Mouse (Mus musculus): Measurements from ENCODE around the gene Fam57a. TPM values are rescaled to one million over a fixed set of nuclear protein-coding genes. Genes with fewer than 3 reads are reported as not detected.
"Not testable (repeated sequence)": the region's sequence is repeated elsewhere in the genome, so short reads cannot be mapped to it uniquely, and the experiment has no call there.

Gene Fam57a
- total RNA-seq, 2 experiments from 2014 or later = 8.0 to 8.3 TPM

DNA sequence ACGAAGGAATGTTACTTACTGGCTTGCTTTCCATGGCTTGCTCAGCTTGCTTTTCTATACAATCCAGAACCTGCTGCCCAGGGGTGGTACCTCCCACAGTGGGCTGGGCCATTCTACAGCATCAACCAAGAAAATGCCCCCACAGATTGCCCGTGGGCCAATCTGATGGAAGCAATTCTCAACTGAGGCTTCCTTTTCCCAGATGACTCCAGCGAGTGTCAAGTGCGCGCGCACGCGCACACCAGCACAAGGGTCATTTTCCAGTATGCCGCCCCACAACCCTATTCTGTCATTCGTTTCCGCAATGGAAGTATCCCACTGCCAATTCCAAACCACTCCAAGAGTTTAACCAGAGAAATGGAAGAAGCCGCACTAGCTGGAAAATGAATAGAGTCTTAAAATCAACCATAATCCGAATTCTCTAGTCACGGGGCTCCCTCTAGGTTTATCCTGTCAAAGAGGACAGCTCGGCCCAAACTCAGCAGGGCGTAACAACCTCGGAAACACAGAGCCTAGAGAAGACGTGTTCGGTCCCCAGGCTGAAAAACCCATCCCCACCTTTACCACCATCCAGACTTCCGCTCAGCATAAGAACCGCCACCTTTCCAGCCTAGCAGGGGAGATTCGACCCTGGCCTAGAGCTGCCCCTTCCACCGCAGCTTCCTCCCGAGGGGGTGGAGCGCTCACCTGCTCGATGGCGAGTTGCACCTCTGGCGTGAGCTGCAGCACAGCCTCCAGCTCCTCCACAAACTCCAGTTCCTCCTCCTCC lies 561 bp upstream of the Fam57a start:
- intact Hi-C loops (cut with DNase I) = loop anchor here (1.0 kb wide), 1 partner anchor 38 kb away; the partner anchor contains the start of genes Dbil5 and Gemin4
- peak in 1 of 2 experiments; percentile 42 for DNase-seq

DNA sequence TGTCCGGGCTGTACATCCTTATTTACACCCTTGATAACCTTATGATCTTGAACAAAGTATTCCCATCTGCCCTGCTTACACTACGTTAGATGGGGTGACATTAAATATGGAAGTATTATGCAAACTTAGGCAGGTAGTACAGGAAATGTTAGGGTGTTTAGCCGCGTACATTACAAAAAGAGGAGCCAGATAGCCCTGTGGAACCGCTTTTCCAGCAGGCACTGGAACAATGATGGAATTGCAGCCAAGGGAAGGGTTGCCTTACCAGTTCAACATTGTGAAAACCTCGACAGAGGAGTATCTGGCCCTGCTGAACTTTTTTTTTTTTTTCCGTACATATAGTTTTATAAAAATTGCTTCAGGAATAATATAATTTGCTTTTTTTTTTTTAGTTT lies 672 bp downstream of the Fam57a start:
- intact Hi-C loops (cut with DNase I) = no loop called here

DNA sequence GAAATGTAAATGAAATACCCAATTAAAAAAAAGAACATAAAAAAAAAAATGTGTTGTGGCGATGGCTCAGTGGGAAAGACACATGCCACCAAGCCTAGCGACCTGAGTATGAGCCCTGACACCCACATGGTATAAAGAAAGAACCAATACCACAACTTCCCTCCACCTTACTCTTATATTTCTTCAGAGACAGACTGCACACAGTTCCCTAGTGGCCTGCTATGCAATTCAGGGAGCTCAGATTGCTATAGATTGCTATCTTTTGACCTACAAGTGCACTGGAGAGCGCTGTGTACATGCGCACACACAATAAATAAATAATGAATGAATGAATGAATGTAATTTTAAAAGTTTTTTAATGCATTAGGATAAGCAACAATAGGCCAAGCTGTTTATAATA lies 4.3 kb downstream of the Fam57a start:
- no peak for DNase-seq
- intact Hi-C loops (cut with DNase I) = no loop called here

More for the DNA sequence above, 672 bp downstream of the Fam57a start:
- DNase-seq = no peak

DNA sequence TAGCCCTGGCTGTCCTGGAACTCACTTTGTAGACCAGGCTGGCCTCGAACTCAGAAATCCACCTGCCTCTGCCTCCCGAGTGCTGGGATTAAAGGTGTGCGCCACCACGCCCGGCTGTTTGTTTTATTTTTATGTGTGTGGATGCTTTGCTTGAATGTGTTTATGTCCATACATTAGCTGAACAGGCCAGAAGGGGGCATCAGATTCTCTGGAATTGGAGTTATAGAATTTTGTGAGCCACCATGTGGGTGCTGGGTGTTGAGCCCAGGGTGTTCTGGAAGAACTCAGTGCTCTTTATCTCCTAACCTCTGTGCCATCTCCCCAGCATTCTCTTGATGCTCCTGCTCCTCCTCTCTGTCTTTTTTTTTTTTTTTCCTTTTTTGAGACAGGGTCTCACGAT lies 7.4 kb downstream of the Fam57a start:
- intact Hi-C loops (cut with DNase I) = no loop called here
- no peak for DNase-seq

DNA sequence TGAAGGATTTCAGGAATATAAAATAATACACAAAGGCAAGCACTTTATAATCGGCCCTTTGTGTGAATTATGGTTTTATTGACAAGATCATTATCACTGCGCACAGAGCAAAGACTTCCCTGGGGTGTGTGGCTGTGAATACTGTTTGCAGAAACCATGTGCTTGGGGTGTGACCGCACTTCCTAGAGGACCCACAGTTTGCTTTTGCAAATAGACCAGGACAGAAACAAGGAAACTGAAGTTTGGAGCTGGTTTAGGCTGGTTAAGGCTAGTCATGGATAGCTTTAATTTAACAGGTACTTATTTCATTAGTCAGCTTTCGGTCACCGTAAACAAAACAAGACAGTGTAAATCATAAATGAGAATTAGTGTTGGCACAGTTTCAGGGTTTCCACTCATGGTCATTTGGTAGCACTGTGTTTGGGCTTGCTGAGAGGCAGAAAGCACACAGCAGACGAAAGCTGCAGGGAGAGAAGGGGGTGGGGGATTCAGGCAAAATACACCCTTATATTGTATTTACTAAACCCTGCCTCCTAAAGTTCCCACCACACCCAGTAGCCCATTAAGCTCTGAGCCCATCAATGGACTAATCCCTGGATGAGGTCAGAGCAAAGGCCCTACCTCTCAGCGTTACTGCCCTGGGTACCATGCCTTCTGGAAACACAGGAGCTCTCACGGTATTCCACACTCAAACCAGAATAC lies 17.0 kb downstream of the Fam57a start:
- DNase-seq = no peak
- intact Hi-C loops (cut with DNase I) = no loop called here

DNA sequence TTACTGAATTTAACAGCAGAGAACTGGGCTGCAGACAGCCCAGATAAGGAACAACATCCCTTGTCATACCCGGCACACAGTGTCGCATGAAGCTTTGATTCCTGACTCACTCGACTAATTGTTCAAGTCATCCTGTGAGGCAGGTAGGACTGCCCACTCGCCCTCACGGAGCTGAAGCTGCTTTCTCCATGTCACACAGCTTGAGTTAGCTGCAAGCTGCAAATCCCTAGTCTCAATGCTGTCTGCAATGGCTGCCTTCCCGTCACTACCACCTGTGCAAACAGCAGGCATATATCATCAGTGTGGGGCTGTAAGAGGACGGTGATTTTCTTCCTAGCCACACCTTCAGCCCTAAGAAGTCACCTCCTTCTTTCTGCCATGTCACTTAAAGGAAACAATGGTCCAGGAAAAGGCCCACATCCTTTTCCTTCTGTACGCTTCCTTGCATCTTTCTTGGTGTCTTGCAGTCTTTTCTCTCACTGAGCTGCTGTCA lies 17.6 kb downstream of the Fam57a start:
- intact Hi-C loops (cut with DNase I) = no loop called here
- DNase-seq = no peak

DNA sequence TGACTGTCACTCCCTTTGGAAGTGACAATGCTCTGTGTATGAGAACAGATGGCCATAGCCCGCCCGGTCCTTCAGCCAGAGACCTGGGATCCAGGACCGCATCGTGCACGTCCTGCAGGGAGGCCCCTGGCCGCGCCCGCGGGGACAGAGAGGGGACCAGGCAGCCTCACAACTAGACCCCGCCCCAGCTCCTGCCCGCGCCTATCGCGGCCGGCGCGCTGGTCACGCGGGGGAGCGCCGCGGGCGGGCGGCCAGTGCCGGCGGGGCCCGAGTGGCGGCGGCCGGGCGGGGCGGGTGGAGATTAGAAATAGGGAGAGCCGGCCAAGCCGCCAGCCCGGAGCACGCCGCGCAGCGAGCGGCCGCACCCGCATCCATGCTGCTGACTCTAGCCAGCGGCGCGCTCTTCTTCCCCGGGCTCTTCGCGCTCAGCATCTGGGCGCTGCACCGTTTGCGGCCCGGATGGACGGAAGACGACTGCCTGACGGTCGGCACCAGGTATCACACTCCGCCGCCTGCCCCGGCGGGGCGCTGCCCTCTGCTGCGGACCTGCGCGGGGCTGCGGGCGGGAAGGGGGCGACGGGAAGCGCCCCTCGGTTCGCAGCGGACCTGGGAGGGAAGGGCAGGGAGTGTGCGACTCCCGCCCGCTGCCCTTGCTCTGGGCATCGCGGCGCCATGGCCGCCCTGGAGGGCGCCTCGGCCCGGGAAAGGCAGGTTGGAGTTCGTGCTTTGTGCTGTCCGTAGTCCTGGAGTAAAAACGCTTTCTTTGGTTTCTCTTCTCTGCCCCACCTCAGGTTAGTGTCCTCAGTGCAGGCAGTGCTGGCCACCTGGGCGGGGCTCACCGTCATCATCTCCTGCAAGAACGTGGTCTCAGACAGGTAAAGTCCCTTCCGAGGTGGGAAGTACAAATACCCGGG lies 22.5 kb downstream of the Fam57a start:
- peak; percentile 88 to 91 for DNase-seq
- intact Hi-C loops (cut with DNase I) = no loop called here

DNA sequence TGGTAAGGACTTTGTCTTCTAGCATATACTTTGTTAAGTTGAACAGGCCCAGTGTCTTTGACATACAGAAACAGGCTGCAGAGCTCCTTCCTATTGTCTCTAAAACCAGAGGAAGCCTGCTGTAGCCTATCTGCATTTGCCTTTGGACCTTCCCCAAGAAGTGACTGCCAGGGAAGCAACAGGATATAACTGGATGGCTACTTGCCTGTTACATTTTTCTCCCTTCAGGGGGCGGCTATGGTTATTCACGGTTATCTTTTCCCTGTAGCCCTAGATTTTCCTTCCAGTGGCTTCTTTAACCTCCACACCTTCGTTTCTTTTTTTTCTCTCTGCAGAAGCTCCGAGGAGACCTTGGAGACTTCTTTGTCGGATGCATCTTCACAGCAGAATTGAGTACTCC lies 27.3 kb downstream of the Fam57a start:
- peak; percentile 40 to 43 for DNase-seq
- intact Hi-C loops (cut with DNase I) = no loop called here

DNA sequence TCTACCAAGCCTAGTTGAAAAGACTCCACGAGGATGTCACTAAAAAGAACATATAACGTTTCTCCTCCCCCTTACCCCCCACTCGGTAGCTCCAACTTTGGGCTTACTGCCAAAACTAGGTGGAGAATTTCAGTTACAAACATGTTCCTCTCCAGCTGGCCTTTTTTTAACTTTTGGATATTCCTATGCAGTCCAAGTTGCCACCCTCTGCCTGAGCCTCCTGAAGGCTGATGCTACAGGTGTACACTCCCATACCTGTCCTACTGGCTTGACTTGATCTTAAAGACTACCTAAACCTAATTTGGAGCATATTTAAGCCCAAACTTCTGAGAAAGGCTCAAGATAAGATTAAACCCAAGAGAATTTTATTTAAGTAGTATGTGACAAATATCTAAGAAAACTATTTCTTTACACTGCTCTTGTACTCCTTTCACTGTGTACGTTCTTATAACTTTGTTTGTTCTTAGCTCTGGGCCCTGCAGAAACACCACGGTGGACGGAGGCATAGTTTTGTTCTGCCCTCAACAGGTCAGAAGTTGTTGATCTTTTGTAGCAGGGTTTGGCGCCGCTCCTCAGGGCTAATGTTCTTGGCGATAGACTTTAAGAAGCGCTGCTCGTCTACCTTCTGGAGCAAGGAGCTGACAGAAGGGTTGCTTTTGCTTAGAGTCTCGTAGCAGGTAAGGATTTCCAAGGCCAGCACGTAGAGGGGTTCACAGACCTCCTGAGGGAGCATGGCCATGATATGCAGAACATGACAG lies 30.9 kb downstream of the Fam57a start:
- intact Hi-C loops (cut with DNase I) = no loop called here
- no peak for DNase-seq

DNA sequence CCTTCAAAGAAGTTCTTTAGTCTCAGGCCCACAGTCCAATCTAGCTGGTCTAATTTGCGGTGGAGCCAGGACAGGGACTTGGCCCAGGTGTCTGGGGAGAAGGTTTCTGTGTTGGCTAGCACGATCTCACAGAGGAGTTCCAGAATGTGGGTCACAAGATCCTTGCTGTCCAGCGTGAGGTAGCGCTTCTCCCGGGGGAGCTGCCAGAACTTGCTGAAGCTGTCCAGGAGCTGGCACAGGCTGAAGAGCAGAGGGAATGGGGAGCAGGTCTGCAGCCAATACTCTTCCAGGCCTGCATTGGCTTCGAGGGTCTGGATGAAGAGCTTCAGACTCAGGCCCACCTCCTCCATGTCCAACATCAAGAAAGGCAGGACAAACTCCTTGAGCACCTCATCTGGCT lies 32.1 kb downstream of the Fam57a start:
- intact Hi-C loops (cut with DNase I); DNase-seq: not testable (repeated sequence)

DNA sequence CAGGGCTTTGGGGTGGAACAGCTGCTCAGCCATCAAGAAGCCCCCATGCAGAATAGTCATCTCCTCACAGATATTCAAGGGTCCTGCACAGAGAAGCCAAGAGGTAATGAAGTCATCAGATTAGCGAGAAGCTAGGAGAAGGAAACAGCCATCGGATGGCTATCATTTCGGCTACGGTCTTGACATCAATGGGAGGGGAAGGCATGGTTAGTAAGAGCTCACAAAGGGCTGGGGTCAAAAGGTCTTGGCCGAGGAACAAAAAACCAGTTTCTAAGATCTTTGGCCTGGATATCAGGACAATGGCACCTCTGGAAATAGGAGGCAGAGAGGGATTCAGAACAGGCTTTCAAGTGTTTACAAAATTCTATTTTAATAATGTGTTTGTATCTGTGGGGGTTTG lies 34.4 kb downstream of the Fam57a start:
- DNase-seq = no peak

DNA sequence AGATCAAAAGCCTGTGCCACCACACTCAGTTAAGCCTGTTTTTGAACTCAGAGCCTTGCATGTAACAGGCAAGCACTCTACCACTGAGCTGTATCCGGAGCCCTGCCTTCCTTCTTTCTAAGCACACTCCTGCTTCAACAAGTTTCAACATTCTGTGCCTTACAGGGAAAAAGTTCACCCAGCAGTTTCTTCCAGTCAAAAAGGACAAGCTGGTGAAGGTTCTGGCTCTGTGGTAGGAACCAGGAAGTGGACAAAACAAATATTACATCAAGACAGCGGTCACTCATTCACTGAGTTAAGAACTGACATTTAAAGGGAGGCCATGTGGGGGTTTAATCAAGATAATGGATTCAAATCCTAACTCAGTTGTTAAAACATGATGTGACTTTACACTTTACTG lies 35.5 kb downstream of the Fam57a start:
- DNase-seq = no peak
- intact Hi-C loops (cut with DNase I) = loop anchor here (5.0 kb wide), 1 partner anchor 433 kb away; no protein-coding TSS in a partner anchor

More for the DNA sequence above, 34.4 kb downstream of the Fam57a start:
- intact Hi-C loops (cut with DNase I) = no loop called here

DNA sequence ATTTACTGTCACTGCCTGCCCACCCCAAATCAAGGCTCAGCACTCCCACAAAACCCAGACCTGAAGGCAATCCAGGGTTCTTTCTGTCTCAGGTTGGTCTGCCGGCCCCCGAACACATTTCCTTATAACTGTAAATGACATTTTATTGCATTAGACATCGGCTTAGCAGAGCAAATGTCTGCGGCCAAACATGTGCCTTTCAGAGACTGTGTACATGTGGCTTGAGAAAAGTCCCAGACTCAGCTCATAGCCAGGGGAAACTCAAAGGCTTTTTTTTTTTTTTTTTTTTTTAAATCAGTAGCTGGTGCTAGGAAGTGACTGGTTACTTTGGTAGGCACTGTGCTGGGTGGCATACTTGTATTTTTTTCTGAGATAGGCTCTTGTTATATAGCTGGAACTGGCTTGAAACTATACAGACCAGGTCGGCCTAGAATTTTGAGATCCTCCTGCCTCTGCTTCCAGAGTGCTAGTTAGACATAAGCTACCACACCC lies 36.6 kb downstream of the Fam57a start:
- no peak for DNase-seq
- intact Hi-C loops (cut with DNase I) = loop anchor here (5.0 kb wide), 1 partner anchor 434 kb away; no protein-coding TSS in a partner anchor

DNA sequence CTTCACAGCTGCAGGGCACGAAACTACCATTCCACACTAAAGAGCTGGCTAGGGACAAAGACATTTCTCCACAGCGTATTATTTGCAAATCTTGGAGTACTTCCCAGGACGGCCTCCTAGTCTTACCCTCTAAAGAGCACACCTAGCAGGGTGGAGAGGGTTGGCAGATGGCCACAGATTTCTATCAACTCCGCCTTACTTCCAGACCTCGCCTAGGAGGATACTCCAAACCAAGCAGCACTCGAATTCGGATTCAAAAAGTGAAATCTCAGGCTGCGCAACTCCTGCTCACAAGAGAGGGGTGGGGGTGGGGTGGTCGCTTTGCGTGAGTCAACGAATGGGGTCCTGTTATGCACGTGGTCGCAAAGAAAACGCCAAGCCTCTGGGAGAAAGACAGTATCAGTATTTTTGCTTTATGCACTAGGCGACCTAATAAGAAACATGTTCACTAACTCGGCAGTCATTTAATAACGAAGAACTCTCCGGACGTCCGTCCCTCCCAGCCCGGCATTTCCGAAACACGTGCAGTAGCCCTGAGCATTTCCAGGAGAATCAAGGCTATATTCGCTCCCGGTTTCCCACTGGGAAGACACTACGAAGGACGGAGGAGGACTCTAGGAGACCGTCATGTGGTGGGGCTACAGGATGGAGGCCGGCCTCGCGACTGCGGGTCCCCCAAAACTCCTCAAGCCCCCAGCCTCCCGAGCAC lies 37.4 kb downstream of the Fam57a start:
- intact Hi-C loops (cut with DNase I) = loop anchor here (1.0 to 5.0 kb wide), 2 partner anchors 38 to 435 kb away; partner anchors contain the start of genes Fam57a and Vps53
- peak; percentile 37 to 41 for DNase-seq

DNA sequence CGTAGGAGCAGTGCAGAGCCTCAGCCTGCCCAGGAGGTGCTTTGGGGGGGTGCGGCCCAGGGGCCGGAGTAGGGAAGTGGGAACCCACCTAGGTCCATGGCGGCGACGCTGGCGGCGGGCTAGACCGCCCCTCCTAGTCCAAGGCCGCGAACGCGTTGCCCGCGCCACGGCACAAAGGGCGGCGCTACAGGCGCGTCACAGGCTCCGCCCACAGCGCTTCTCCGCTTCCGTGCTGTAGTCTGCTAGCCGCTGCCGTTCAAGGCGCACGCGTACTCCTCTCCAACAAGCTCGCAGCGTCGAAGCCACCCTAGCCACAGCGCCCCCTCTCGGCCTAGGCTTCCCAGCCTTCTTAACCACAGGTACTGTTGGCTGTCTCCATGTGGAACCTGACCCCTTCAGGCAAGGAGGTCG lies 37.9 kb downstream of the Fam57a start, which contains the start of the genes Dbil5 and Gemin4:
Gene Dbil5, plus strand, starts transcription at position 219 of the 411 bp plus-strand sequence.
Gene Gemin4, minus strand, starts transcription at position 275 of the 411 bp plus-strand sequence.
- intact Hi-C loops (cut with DNase I) = loop anchor here (1.0 to 5.0 kb wide), 2 partner anchors 38 to 435 kb away; partner anchors contain the start of genes Fam57a and Vps53
- peak; percentile 97 to 98 for DNase-seq

DNA sequence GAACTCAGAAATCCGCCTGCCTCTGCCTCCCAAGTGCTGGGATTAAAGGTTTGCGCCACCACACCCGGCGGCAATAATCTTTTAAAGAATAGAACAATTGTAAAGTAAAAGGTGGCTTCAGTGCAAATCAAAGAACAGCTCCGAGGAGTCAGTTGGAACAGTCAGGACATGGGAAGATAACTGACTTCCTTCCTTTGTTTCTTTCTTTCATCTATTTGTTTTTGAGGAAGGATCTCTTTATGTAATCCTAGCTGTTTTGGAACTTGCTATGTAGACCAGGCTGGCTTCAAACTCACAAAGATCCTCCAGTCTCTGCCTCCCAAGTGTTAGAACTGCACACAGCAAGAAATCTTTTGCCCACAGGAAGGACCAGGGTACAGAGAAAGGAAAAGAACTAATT lies 45.2 kb downstream of the Fam57a start:
- DNase-seq = no peak
- intact Hi-C loops (cut with DNase I) = no loop called here

DNA sequence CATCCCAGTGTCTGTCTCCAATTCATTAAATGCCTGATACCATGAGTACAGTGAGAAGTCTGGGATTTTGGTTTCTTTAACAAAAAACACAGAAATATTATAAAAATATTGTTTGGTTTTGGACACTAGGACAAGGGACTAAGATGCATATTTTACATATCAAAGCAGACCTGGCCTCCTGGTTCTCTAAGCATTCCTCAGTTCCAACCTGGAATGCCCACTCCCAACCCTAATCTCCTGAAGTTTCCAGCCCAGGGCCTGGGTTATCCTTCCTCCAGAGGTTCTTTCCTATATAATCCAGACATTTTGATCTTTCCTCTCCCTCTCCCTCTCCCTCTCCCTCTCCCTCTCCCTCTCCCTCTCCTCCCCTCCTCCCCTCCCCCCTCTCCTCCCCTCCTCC lies 45.6 kb downstream of the Fam57a start:
- no peak for DNase-seq
- intact Hi-C loops (cut with DNase I) = no loop called here

DNA sequence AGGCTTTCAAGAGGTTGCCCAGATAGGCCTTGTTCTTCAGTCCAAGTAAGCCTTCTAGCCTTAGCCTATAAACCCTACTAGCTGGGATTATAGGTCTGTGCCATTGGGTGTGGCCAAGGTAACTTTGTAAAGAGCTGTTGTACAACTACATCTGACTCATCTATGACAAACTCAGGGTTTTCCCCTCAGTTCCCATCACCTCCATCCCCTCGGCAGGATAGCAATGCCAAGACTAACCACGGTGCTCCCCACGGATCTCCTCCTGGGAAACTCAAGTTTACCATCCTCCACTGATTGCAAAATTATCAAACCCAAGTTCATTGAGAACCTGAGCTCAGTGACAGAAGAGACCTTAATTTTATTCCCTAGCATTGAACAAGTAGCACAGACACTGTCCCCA lies 56.7 kb downstream of the Fam57a start:
- intact Hi-C loops (cut with DNase I) = no loop called here
- DNase-seq = no peak

DNA sequence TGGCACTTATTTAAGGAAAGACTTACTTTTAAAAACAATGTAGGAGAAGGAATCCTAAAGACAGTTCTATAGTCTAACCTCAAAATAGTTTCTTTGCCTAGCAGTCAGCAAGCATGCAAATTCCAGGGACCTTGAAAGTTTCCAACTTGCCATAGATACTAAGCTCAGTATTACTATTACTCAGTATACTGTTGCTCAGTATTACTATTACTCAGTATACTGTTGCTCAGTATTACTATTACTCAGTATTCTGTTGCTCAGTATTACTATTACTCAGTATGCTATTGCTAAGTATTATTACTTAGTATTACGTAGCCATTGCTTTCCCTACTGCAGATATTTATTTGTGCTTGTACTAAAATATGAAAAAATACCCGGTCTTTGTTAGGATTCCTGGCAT lies 60.3 kb downstream of the Fam57a start:
- no peak for DNase-seq
- intact Hi-C loops (cut with DNase I) = no loop called here

Measured in heart, postnatal 10 days (tissue).